Comparison of ENCODE assay signal across 8 mouse cellular contexts in genomic region chr11:75679439-75680171, GRCm38 (mm10). TPM values are rescaled to one million over a fixed set of nuclear protein-coding genes. Genes with fewer than 3 reads are reported as not detected.
DNase-seq lines count a peak whose midpoint lies in the region; ATAC-seq and TF ChIP-seq lines count a peak whose summit lies in the region.

No protein-coding gene starts in this region.

- no peak; the same call in 1 of the 2 replicates for TF ChIP-seq POLR2A in bone marrow, adult 2 months (IDR thresholded peaks at IDR 0.05; ENCODE audit: borderline replicate concordance, control insufficient read depth, low read depth, low read length)

- peak overlapping the region; percentile 95 for H3K9ac ChIP-seq in forebrain, embryonic 16.5 days (replicated peaks; ENCODE audit: low read depth, low read length)

- peak overlapping the region; percentile 85 for H3K4me2 ChIP-seq in forebrain, embryonic 16.5 days (ENCODE audit: low read length)

- H3K4me1 ChIP-seq in bone marrow, adult 2 months (ENCODE audit: control insufficient read depth, insufficient read depth, low read length) = no peaks in the 10 kb centered on the region; the same call in 1 of the 2 replicates
- H3K4me1 ChIP-seq in forebrain, embryonic 16.5 days (replicated peaks; ENCODE audit: control insufficient read depth, insufficient read depth, low read length) = peaks cover 13% of the 10 kb centered on the region

- peak; percentile 76 for DNase-seq in cerebellum, adult 11-12 months
- DNase-seq in cerebellum, postnatal 36 days = no peak
- peak; percentile 54 for DNase-seq in left cerebral cortex, adult 11 months (ENCODE audit: low spot score)
- peak; percentile 76 to 77 for DNase-seq in lung, postnatal 4 days
- DNase-seq in right cerebral cortex, adult 18-20 months = peak; percentile 59

- peak overlapping the region; percentile 97 for H3K4me3 ChIP-seq in bone marrow, adult 2 months (replicated peaks; ENCODE audit: control insufficient read depth, low read depth, low read length)
- peak overlapping the region; percentile 98 for H3K4me3 ChIP-seq in forebrain, embryonic 16.5 days (replicated peaks; ENCODE audit: low read length)

- TF ChIP-seq CTCF in bone marrow, adult 2 months (IDR thresholded peaks at IDR 0.05; ENCODE audit: control insufficient read depth, insufficient read depth, low read length) = peak; percentile 48

- no peaks in the 10 kb centered on the region for H3K9me3 ChIP-seq in forebrain, embryonic 16.5 days (ENCODE audit: control insufficient read depth, low read length)

- peak; percentile 84 for ATAC-seq in forebrain, embryonic 16.5 days
- ATAC-seq in hematopoietic stem cell, adult 5-6 weeks (replicated peaks in 1 of 2; ENCODE audit: insufficient read depth in 1 of 2, low FRiP score in 2 of 2, low TSS enrichment in 1 of 2, low read depth in 1 of 2, poor library complexity in 2 of 2, severe bottlenecking in 2 of 2) = peak; percentile 51 to 53; a peak in 3 of 4 replicates

- H3K27ac ChIP-seq in bone marrow, adult 2 months (ENCODE audit: control insufficient read depth, insufficient read depth, low read depth, low read length, poor library complexity) = peak overlapping the region; percentile 98
- peak overlapping the region; percentile 91 for H3K27ac ChIP-seq in forebrain, embryonic 16.5 days (ENCODE audit: low read length)

- WGBS in bone marrow, adult 2 months = under 1% methylated on average over 43 of the region's 43 CpGs
- WGBS in forebrain, embryonic 16.5 days = under 1% methylated on average over 42 of the region's 43 CpGs

- H3K27me3 ChIP-seq in forebrain, embryonic 16.5 days (replicated peaks; ENCODE audit: control insufficient read depth, insufficient read depth, low read length) = no peaks in the 10 kb centered on the region

- no peaks in the 10 kb centered on the region; the same call in 1 of the 2 replicates for H3K36me3 ChIP-seq in forebrain, embryonic 16.5 days (ENCODE audit: control insufficient read depth, insufficient read depth)

RNA-seq across cellular contexts. Expression of gene Crk, which starts 0.5 kb away (rescaled TPM):
- polyA plus RNA-seq in bone marrow, adult 2 months (2011; ENCODE audit: insufficient read depth, insufficient read length, low replicate concordance, missing spikeins) = 14.9 and 39.7 TPM in 2 replicates
- polyA plus RNA-seq in forebrain, embryonic 16.5 days (2015; fragmentation: Nextera tagmentation; extraction: Ambion mirVana) = 130 and 142 TPM in 2 replicates
- total RNA-seq in hematopoietic stem cell, adult 5-6 weeks (2017) = 50.9 and 61.0 TPM in 2 replicates

RNA-seq across cellular contexts. Expression of gene Myo1c, which starts 29.3 kb away (rescaled TPM):
- 35.8 and 69.2 TPM in 2 replicates for polyA plus RNA-seq in bone marrow, adult 2 months (2011; ENCODE audit: insufficient read depth, insufficient read length, low replicate concordance, missing spikeins)
- polyA plus RNA-seq in forebrain, embryonic 16.5 days (2015; fragmentation: Nextera tagmentation; extraction: Ambion mirVana) = 11.3 and 11.9 TPM in 2 replicates
- 28.3 and 35.9 TPM in 2 replicates for total RNA-seq in hematopoietic stem cell, adult 5-6 weeks (2017)

RNA-seq across cellular contexts. Expression of gene Inpp5k, which starts 48.8 kb away (rescaled TPM):
- polyA plus RNA-seq in bone marrow, adult 2 months (2011; ENCODE audit: insufficient read depth, insufficient read length, low replicate concordance, missing spikeins) = 34.2 and 58.2 TPM in 2 replicates
- polyA plus RNA-seq in forebrain, embryonic 16.5 days (2015; fragmentation: Nextera tagmentation; extraction: Ambion mirVana) = 54.4 and 59.3 TPM in 2 replicates
- total RNA-seq in hematopoietic stem cell, adult 5-6 weeks (2017) = 54.1 and 59.6 TPM in 2 replicates

RNA-seq across cellular contexts. Expression of gene Ywhae, which starts 53.1 kb away (rescaled TPM):
- 106 and 186 TPM in 2 replicates for polyA plus RNA-seq in bone marrow, adult 2 months (2011; ENCODE audit: insufficient read depth, insufficient read length, low replicate concordance, missing spikeins)
- polyA plus RNA-seq in forebrain, embryonic 16.5 days (2015; fragmentation: Nextera tagmentation; extraction: Ambion mirVana) = 1,407 and 1,506 TPM in 2 replicates
- total RNA-seq in hematopoietic stem cell, adult 5-6 weeks (2017) = 363 and 366 TPM in 2 replicates

Comparison
In these comparisons a context has a peak if more than half of its experiments do, and no peak if none do; other contexts are left out.
1. DNase-seq: peak in cerebellum, adult 11-12 months (single experiment), left cerebral cortex, adult 11 months (single experiment), lung, postnatal 4 days (2 of 2) and right cerebral cortex, adult 18-20 months (single experiment); none in cerebellum, postnatal 36 days (0 of 2).